Mouse (Mus musculus) embryonic facial prominence, embryonic 11.5 days (tissue): ENCODE data around the gene Hist3h2ba. TPM values are rescaled to one million over a fixed set of nuclear protein-coding genes. Genes with fewer than 3 reads are reported as not detected.

Experiments used
- ATAC-seq: fragments of 200-750 bp; cut with Nextera tagmentation; replicated peaks from 2 replicates; pipeline ENCODE4 v1.8.0; 2017; ENCODE audit warnings: low read depth; ENCODE audit not compliant: insufficient number of reproducible peaks, low FRiP score, low TSS enrichment
- DNase-seq: peaks from one replicate; pipeline ENCODE4 v3.0.0-alpha.2; 2015; ENCODE audit warnings: low spot score
- H3K27ac ChIP-seq: fragments of 300-500 bp; sonication (generic); replicated peaks from 2 replicates; pipeline ENCODE4 v1.5.1; 2014; ENCODE audit warnings: mild to moderate bottlenecking, low read depth, low read length, control low read depth
- H3K27me3 ChIP-seq: fragments of 300-500 bp; sonication (generic); 2 replicates; pipeline ENCODE4 v1.6.1; 2014; ENCODE audit warnings: mild to moderate bottlenecking, low read length, moderate library complexity, mixed read lengths; ENCODE audit not compliant: control insufficient read depth, insufficient read depth
- H3K36me3 ChIP-seq: fragments of 300-500 bp; sonication (generic); replicated peaks from 2 replicates; pipeline ENCODE4 v1.6.1; 2014; ENCODE audit warnings: low read depth, mild to moderate bottlenecking, low read length, moderate library complexity, mixed read lengths; ENCODE audit not compliant: control insufficient read depth, insufficient read depth
- H3K4me1 ChIP-seq: fragments of 300-500 bp; sonication (generic); 2 replicates; pipeline ENCODE4 v1.6.1; 2014; ENCODE audit warnings: low read length, mixed read lengths; ENCODE audit not compliant: control insufficient read depth, insufficient read depth
- H3K4me2 ChIP-seq: fragments of 300-500 bp; sonication (generic); 2 replicates; pipeline ENCODE4 v1.6.1; 2014; ENCODE audit warnings: low read depth, mild to moderate bottlenecking, control low read depth, low read length, moderate library complexity
- H3K4me3 ChIP-seq: fragments of 300-500 bp; sonication (generic); 2 replicates; pipeline ENCODE4 v1.5.1; 2014; ENCODE audit warnings: low read depth, low read length, control low read depth
- H3K9ac ChIP-seq: fragments of 300-500 bp; sonication (generic); replicated peaks from 2 replicates; pipeline ENCODE4 v1.6.1; 2014; ENCODE audit warnings: mild to moderate bottlenecking, control low read depth, low read length
- H3K9me3 ChIP-seq: fragments of 300-500 bp; sonication (generic); replicated peaks from 2 replicates; pipeline ENCODE4 v1.6.1; 2016; ENCODE audit warnings: mild to moderate bottlenecking, low read length, inconsistent platforms, mixed read lengths; ENCODE audit not compliant: control insufficient read depth
- WGBS: fragments of 180-500 bp; shearing (Covaris S2); extraction: QIAGEN DNeasy Blood & Tissue Kit; methylation state at CpG from one replicate; pipeline ENCODE4 v1.1.7; 2014; 5-methylcytosine and 5-hydroxymethylcytosine counted together
- polyA plus RNA-seq: library from polyadenylated mRNA; unstranded; fragments of >200 nt; fragmentation: Nextera tagmentation; extraction: Ambion mirVana; gene quantifications from 2 replicates; pipeline ENCODE4 v1.2.1, GENCODE M21; 2014

The Hist3h2ba gene
- polyA plus RNA-seq, 1 experiment from 2014 or later: 45.1 TPM

- no peak overlapping the region for H3K9ac ChIP-seq
- DNase-seq: peak; percentile 61
- no peak overlapping the region for H3K27ac ChIP-seq
- 54% methylated on average over 14 of the region's 14 CpGs for WGBS
- H3K27me3 ChIP-seq: no peaks in the 10 kb centered on the region
- no peak overlapping the region for H3K4me2 ChIP-seq
- ATAC-seq: no peak
- no peaks in the 10 kb centered on the region for H3K9me3 ChIP-seq
- H3K36me3 ChIP-seq: no peaks in the 10 kb centered on the region
- no peaks in the 10 kb centered on the region for H3K4me1 ChIP-seq
- H3K4me3 ChIP-seq: no peak overlapping the region
These were observed 31.6 kb upstream of the Hist3h2ba start for GRCm38 (mm10) chr11:58916879-58917744.

DNA sequence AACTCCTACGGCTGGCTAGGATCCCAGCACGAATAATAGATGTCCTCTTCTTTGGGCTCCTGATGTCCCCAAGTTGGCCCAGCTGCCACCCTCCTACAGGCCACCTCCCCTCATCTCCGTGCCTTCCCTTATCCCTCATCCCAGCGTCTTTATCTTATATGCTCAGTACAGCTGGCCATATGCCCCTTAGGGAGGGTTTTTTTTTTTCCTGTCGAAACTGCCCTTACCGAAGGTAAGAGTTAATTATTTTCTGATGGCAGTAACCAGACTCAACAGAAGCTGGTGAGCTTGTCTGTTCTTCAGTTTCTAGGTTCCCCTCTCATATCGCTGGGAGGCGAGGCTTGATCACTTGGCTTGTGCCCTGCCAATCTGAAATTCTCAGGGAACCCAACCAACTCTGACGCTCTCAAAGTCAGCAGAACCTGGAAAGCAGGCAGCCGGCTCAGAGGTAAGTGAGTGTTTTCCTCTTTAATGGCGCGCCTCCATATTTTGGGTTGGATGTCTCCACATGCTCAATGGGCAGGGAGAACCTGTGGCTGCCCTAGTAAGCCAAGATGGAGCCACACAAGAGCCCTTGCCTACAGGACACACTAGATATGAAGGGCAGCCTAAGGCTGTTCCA lies 30.9 kb upstream of the Hist3h2ba start, which contains the start of gene Btnl10:
TSS of gene Btnl10 (plus strand) at position 164 of the 622 bp plus-strand sequence.
- 71% methylated on average over 12 of the region's 12 CpGs for WGBS
- no peaks in the 10 kb centered on the region for H3K4me1 ChIP-seq
- ATAC-seq (no peak), DNase-seq (no peak)
- no peaks in the 10 kb centered on the region for H3K36me3 ChIP-seq
- H3K4me2 ChIP-seq: no peak within 1 kb of the TSS
- no peak within 1 kb of the TSS for H3K27ac ChIP-seq
- H3K4me3 ChIP-seq: no peak within 1 kb of the TSS
- H3K9ac ChIP-seq: no peak within 1 kb of the TSS
- no peaks in the 10 kb centered on the region for H3K9me3 ChIP-seq
- H3K27me3 ChIP-seq: no peaks in the 10 kb centered on the region

- Histone ChIP-seq H3K27ac (no peak overlapping the region), H3K9me3 (no peaks in the 10 kb centered on the region), H3K4me2 (no peak overlapping the region), H3K9ac (no peak overlapping the region), H3K4me3 (no peak overlapping the region), H3K27me3 (no peaks in the 10 kb centered on the region), H3K36me3 (no peaks in the 10 kb centered on the region), H3K4me1 (no peaks in the 10 kb centered on the region)
- 81% methylated on average over 5 of the region's 5 CpGs for WGBS
- ATAC-seq: no peak
- DNase-seq: no peak
These were observed 30.0 kb upstream of the Hist3h2ba start for GRCm38 (mm10) chr11:58918759-58919158.

DNA sequence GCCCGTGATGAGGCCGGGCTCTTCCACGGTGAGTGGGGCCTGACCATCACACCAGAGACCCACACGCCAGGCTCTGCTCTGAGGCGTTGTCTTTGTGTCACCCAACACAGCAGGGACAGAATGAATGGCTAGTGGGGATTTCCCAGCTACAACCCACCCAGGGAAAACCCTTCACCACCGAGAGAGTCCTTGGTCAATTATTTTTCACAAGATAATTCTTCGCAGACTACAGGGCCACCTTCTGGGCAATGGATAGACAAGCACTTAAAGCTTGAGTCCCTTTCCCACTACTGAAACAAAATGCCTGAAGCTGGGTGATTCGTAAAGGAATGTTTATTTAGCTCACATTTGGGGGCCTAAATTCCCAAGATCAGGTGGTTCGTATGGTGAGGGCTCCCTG lies 26.3 kb upstream of the Hist3h2ba start:
- 81% methylated on average over 9 of the region's 9 CpGs for WGBS
- Histone ChIP-seq H3K9ac (no peak overlapping the region), H3K27ac (no peak overlapping the region), H3K36me3 (no peaks in the 10 kb centered on the region), H3K27me3 (no peaks in the 10 kb centered on the region), H3K4me2 (no peak overlapping the region), H3K4me1 (no peaks in the 10 kb centered on the region), H3K9me3 (no peaks in the 10 kb centered on the region), H3K4me3 (no peak overlapping the region)
- no peak for ATAC-seq
- no peak for DNase-seq

- Histone ChIP-seq H3K27ac (no peak overlapping the region), H3K27me3 (no peaks in the 10 kb centered on the region), H3K9ac (no peak overlapping the region), H3K4me3 (no peak overlapping the region), H3K9me3 (no peaks in the 10 kb centered on the region), H3K36me3 (no peaks in the 10 kb centered on the region), H3K4me2 (no peak overlapping the region), H3K4me1 (no peaks in the 10 kb centered on the region)
- no peak for ATAC-seq
- DNase-seq: no peak
- 86% methylated on average over 2 of the region's 3 CpGs for WGBS
These were observed 22.1 kb upstream of the Hist3h2ba start for GRCm38 (mm10) chr11:58926651-58927050.

GRCm38 (mm10) chr11:58927053-58927452 lies 21.7 kb upstream of the Hist3h2ba start:
- no peak overlapping the region for H3K4me2 ChIP-seq
- ATAC-seq (no peak), DNase-seq (no peak)
- H3K36me3 ChIP-seq: peaks cover 3% of the 10 kb centered on the region; the same call in 1 of the 2 replicates
- no peak overlapping the region for H3K9ac ChIP-seq
- H3K27ac ChIP-seq: no peak overlapping the region
- no peaks in the 10 kb centered on the region for H3K4me1 ChIP-seq
- H3K27me3 ChIP-seq: no peaks in the 10 kb centered on the region
- 62% methylated on average over 2 of the region's 2 CpGs for WGBS
- no peaks in the 10 kb centered on the region for H3K9me3 ChIP-seq
- H3K4me3 ChIP-seq: no peak overlapping the region

GRCm38 (mm10) chr11:58927790-58928651 lies 20.7 kb upstream of the Hist3h2ba start:
- Histone ChIP-seq H3K4me1 (no peaks in the 10 kb centered on the region), H3K27me3 (no peaks in the 10 kb centered on the region), H3K27ac (no peak overlapping the region), H3K9me3 (no peaks in the 10 kb centered on the region), H3K9ac (peak overlapping the region; percentile 4; the same call in 1 of the 2 replicates), H3K4me2 (no peak overlapping the region), H3K36me3 (peaks cover 3% of the 10 kb centered on the region), H3K4me3 (no peak overlapping the region)
- 38% methylated on average over 20 of the region's 20 CpGs for WGBS
- DNase-seq (peak; percentile 79), ATAC-seq (peak; percentile 49; the same call in 1 of the 2 replicates)
